14 mouse cellular contexts compared by ENCODE assay signal in the genomic region with DNA sequence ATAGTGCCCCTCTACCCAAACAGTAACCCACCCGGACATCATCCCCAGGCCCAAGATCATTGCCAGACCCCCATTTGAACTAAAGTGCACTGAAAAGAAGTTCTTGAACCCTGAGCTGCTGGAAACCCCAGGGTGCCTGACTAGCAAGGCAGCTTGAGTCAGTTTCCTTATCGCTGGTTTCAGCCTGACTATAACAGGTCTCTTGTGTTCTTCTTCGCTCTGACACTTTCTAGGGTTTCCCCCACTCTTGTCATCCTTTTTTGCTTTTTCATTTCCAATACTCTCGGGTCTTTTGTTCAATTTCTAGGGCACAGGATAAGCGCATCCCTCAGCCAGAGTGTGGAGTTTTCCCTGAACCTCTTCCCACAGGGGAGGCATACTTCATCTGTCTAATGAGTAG.
"Had no signal": no experiment of that assay in that cellular context is flagged by ENCODE, and none has a peak within 500 bp of the region (broad histone marks: within the 10 kb centered on the region; RNA-seq: fewer than 3 reads in every experiment).

No protein-coding gene starts in this region.

- H3K9me3 ChIP-seq: limb, embryonic 13.5 days; midbrain, embryonic 15.5 days; neural tube, embryonic 12.5 days; stomach, embryonic 15.5 days had no signal

- H3K4me2 ChIP-seq: limb, embryonic 13.5 days; midbrain, embryonic 15.5 days; neural tube, embryonic 12.5 days; stomach, embryonic 15.5 days had no signal

- H3K4me3 ChIP-seq: limb, embryonic 13.5 days; midbrain, embryonic 15.5 days; neural tube, embryonic 12.5 days; stomach, embryonic 15.5 days had no signal

- H3K36me3 ChIP-seq: limb, embryonic 13.5 days; midbrain, embryonic 15.5 days; neural tube, embryonic 12.5 days; stomach, embryonic 15.5 days had no signal

- DNase-seq: kidney, postnatal 36 days; layer of hippocampus, adult 9-11 months; lung, adult 18-20 months; lung, postnatal 36 days; retina, postnatal 1 day; thymus, adult 2 months; thymus, postnatal 25 days had no signal

- ATAC-seq: lung, postnatal 0 days; midbrain, embryonic 15.5 days had no signal

- H3K4me1 ChIP-seq: limb, embryonic 13.5 days; midbrain, embryonic 15.5 days; neural tube, embryonic 12.5 days; stomach, embryonic 15.5 days had no signal

- H3K9ac ChIP-seq: limb, embryonic 13.5 days; liver, embryonic 14.5 days; midbrain, embryonic 15.5 days; neural tube, embryonic 12.5 days; stomach, embryonic 15.5 days had no signal

- H3K27ac ChIP-seq: kidney, postnatal 0 days; limb, embryonic 13.5 days; liver, embryonic 14.5 days; midbrain, embryonic 15.5 days; neural tube, embryonic 12.5 days; stomach, embryonic 15.5 days had no signal

- H3K27me3 ChIP-seq: limb, embryonic 13.5 days; midbrain, embryonic 15.5 days; neural tube, embryonic 12.5 days; stomach, embryonic 15.5 days had no signal
